Mouse (Mus musculus) stomach, embryonic 14.5 days (tissue): ENCODE measurements around the gene Ptprg. TPM values are rescaled to one million over a fixed set of nuclear protein-coding genes. Genes with fewer than 3 reads are reported as not detected.

Experiments
- ATAC-seq: fragments of 200-750 bp; cut with Nextera tagmentation; 2 replicates; pipeline ENCODE4 v1.8.0; 2017; ENCODE audit warnings: low read depth, moderate TSS enrichment; ENCODE audit not compliant: insufficient number of reproducible peaks, insufficient read depth, low FRiP score
- H3K27ac ChIP-seq: fragments of 300-500 bp; sonication (generic); 2 replicates; pipeline ENCODE4 v1.5.1; 2014; ENCODE audit warnings: mild to moderate bottlenecking, low read length, moderate library complexity, mixed read lengths
- H3K27me3 ChIP-seq: fragments of 300-500 bp; sonication (generic); 2 replicates; pipeline ENCODE4 v1.6.1; 2014; ENCODE audit warnings: low read length, control low read depth, mixed read lengths; ENCODE audit not compliant: control insufficient read depth, insufficient read depth
- H3K36me3 ChIP-seq: fragments of 300-500 bp; sonication (generic); 2 replicates; pipeline ENCODE4 v1.6.1; 2014; ENCODE audit warnings: mild to moderate bottlenecking, control low read depth, low read length, moderate library complexity, mixed read lengths; ENCODE audit not compliant: control insufficient read depth, insufficient read depth
- H3K4me1 ChIP-seq: fragments of 300-500 bp; sonication (generic); 2 replicates; pipeline ENCODE4 v1.6.1; 2014; ENCODE audit warnings: low read length, control low read depth, mixed read lengths; ENCODE audit not compliant: control insufficient read depth, insufficient read depth
- H3K4me2 ChIP-seq: fragments of 300-500 bp; sonication (generic); replicated peaks from 2 replicates; pipeline ENCODE4 v1.6.1; 2014; ENCODE audit warnings: low read depth, low read length, control low read depth
- H3K4me3 ChIP-seq: fragments of 300-500 bp; sonication (generic); 2 replicates; pipeline ENCODE4 v1.5.1; 2014; ENCODE audit warnings: low read depth, low read length, control low read depth
- H3K9ac ChIP-seq: fragments of 300-500 bp; sonication (generic); replicated peaks from 2 replicates; pipeline ENCODE4 v1.6.1; 2014; ENCODE audit warnings: low read depth, mild to moderate bottlenecking, control low read depth, low read length, moderate library complexity, mixed read lengths
- H3K9me3 ChIP-seq: fragments of 300-500 bp; sonication (generic); 2 replicates; pipeline ENCODE4 v1.6.1; 2016; ENCODE audit warnings: low read depth, low read length, control low read depth; ENCODE audit not compliant: control insufficient read depth
- WGBS: fragments of 180-500 bp; shearing (Covaris S2); extraction: QIAGEN DNeasy Blood & Tissue Kit; methylation state at CpG from one replicate; pipeline ENCODE4 v1.1.7; 2014; 5-methylcytosine and 5-hydroxymethylcytosine counted together
- polyA plus RNA-seq: library from polyadenylated mRNA; unstranded; fragments of >200 nt; fragmentation: Nextera tagmentation; extraction: Ambion mirVana; gene quantifications from 2 replicates; pipeline ENCODE4 v1.2.1, GENCODE M21; 2014

Gene Ptprg
- polyA plus RNA-seq, 1 experiment from 2014 or later = 31.3 TPM

GRCm38 (mm10) chr14:12011766-12012165 lies 458.4 kb downstream of the Ptprg start:
- Histone ChIP-seq H3K9me3 (no peaks in the 10 kb centered on the region), H3K4me1 (no peaks in the 10 kb centered on the region), H3K36me3 (no peaks in the 10 kb centered on the region), H3K27ac (no peak overlapping the region), H3K9ac (no peak overlapping the region), H3K27me3 (no peaks in the 10 kb centered on the region), H3K4me2 (no peak overlapping the region), H3K4me3 (no peak overlapping the region)
- 72% methylated on average over 5 of the region's 5 CpGs for WGBS
- ATAC-seq = no peak

GRCm38 (mm10) chr14:12025812-12026728 lies 472.7 kb downstream of the Ptprg start:
- Histone ChIP-seq H3K4me2 (no peak overlapping the region), H3K4me1 (no peaks in the 10 kb centered on the region), H3K9me3 (no peaks in the 10 kb centered on the region), H3K27me3 (no peaks in the 10 kb centered on the region), H3K36me3 (no peaks in the 10 kb centered on the region), H3K4me3 (no peak overlapping the region), H3K27ac (no peak overlapping the region), H3K9ac (no peak overlapping the region)
- 88% methylated on average over 16 of the region's 16 CpGs for WGBS
- ATAC-seq = no peak

GRCm38 (mm10) chr14:12027247-12027646 lies 473.9 kb downstream of the Ptprg start:
- no peak for ATAC-seq
- no peak overlapping the region for H3K4me3 ChIP-seq
- no peak overlapping the region for H3K27ac ChIP-seq
- no peaks in the 10 kb centered on the region for H3K36me3 ChIP-seq
- no peak overlapping the region for H3K4me2 ChIP-seq
- H3K9ac ChIP-seq = no peak overlapping the region
- WGBS = 80% methylated on average over 8 of the region's 8 CpGs
- H3K9me3 ChIP-seq = no peaks in the 10 kb centered on the region
- H3K4me1 ChIP-seq = no peaks in the 10 kb centered on the region
- no peaks in the 10 kb centered on the region for H3K27me3 ChIP-seq

DNA sequence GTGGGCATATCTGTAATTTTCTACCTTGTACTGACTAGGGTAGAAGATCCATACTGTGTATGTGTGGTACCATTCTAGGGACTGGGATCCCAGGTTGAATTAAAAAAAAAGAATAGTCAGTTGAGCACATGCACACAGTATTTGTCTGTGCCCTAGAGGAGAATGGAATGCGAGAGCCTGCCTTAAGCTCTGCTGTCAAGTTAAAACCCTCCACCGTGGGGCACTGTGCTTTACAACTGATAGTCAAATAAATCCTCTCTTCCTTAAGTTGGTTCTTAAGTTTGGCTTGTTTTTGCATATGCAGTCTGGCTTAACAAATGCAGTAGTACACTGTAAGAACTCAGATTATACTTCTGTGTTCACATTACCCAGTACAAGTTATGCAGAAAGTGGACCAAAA lies 476.6 kb downstream of the Ptprg start:
- Histone ChIP-seq H3K27me3 (no peaks in the 10 kb centered on the region), H3K36me3 (no peaks in the 10 kb centered on the region), H3K9ac (no peak overlapping the region), H3K4me2 (no peak overlapping the region), H3K4me3 (no peak overlapping the region), H3K4me1 (no peaks in the 10 kb centered on the region), H3K9me3 (no peaks in the 10 kb centered on the region), H3K27ac (no peak overlapping the region)
- WGBS = 56% methylated on average over 2 of the region's 2 CpGs
- no peak for ATAC-seq

DNA sequence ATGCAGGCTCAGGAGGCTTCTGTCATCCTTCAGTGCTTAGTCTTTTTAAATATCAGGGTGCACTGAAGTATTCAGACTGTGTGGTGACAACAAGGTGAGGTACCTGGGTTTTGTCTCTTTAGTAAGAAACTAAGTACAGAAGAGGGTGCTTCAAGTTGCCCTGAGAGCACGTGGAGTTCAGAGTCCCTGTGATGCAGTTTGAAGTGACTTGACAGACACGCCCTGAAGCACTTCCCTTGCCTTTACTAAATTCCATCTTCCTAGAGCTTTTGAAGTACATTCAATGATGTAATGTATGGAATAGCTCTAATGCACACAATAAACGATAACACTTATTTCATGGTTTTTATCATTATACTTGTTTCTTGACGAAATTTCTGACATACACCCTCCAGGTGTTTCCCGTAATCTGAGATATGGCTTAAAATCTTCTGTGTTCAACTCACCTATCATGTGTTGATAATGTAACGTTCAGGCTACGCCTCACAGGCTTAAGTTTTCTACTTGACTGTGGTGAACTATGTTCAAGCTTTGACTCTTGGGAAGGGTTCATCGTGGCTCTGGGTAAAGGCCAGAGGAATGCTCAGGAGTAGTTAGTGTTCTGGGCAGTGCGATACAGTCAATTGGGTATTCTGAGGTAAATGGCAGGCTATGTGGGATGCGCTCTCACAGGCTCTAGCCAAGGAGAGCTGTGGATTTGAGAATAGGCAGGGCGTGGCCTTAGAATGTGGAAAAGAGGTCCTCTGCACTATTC lies 483.4 kb downstream of the Ptprg start:
- Histone ChIP-seq H3K9me3 (no peaks in the 10 kb centered on the region), H3K4me2 (no peak overlapping the region), H3K27ac (no peak overlapping the region), H3K4me1 (no peaks in the 10 kb centered on the region), H3K36me3 (no peaks in the 10 kb centered on the region), H3K27me3 (no peaks in the 10 kb centered on the region), H3K4me3 (no peak overlapping the region), H3K9ac (no peak overlapping the region)
- ATAC-seq = no peak
- 85% methylated on average over 11 of the region's 11 CpGs for WGBS

GRCm38 (mm10) chr14:12039743-12040142 lies 486.4 kb downstream of the Ptprg start:
- H3K27me3 ChIP-seq = no peaks in the 10 kb centered on the region
- no peaks in the 10 kb centered on the region for H3K9me3 ChIP-seq
- H3K27ac ChIP-seq = no peak overlapping the region
- no peak overlapping the region for H3K9ac ChIP-seq
- WGBS = 72% methylated on average over 3 of the region's 3 CpGs
- no peaks in the 10 kb centered on the region for H3K36me3 ChIP-seq
- H3K4me3 ChIP-seq = no peak overlapping the region
- no peaks in the 10 kb centered on the region for H3K4me1 ChIP-seq
- no peak for ATAC-seq
- no peak overlapping the region for H3K4me2 ChIP-seq

DNA sequence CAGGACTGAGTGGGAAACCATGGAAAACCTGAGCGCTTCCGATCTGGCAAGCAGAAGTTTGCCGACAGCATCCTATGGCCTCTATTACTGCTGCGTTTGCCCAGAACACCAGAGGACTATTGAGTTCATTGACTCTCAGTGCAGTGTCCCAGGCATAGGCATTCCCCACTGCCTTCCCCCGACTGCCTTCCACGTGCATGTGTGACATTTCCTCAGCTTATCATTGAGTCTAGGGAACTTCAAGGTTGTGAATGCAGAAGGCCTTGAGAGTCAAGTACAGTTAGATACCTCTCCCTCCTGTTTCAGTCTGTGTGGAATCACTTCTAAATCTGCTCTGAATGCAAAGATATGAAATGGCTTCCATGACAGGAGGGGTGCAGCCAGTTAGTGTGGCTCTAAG lies 488.2 kb downstream of the Ptprg start:
- H3K4me2 ChIP-seq = no peak overlapping the region
- H3K36me3 ChIP-seq = no peaks in the 10 kb centered on the region
- no peak overlapping the region for H3K9ac ChIP-seq
- H3K4me3 ChIP-seq = no peak overlapping the region
- H3K9me3 ChIP-seq = no peaks in the 10 kb centered on the region
- no peak for ATAC-seq
- H3K27me3 ChIP-seq = no peaks in the 10 kb centered on the region
- 88% methylated on average over 6 of the region's 6 CpGs for WGBS
- no peak overlapping the region for H3K27ac ChIP-seq
- no peaks in the 10 kb centered on the region for H3K4me1 ChIP-seq

GRCm38 (mm10) chr14:12046226-12046882 lies 493.0 kb downstream of the Ptprg start:
- ATAC-seq = peak; percentile 61
- Histone ChIP-seq H3K4me3 (no peak overlapping the region), H3K4me2 (no peak overlapping the region), H3K9ac (no peak overlapping the region), H3K27me3 (no peaks in the 10 kb centered on the region), H3K4me1 (no peaks in the 10 kb centered on the region), H3K27ac (no peak overlapping the region), H3K36me3 (no peaks in the 10 kb centered on the region), H3K9me3 (no peaks in the 10 kb centered on the region)
- 55% methylated on average over 3 of the region's 3 CpGs for WGBS
